Mouse (Mus musculus): Measurements from ENCODE around the gene Tet2. TPM values are rescaled to one million over a fixed set of nuclear protein-coding genes. Genes with fewer than 3 reads are reported as not detected.
"Not testable (repeated sequence)": the region's sequence is repeated elsewhere in the genome, so short reads cannot be mapped to it uniquely, and the experiment has no call there.

Gene Tet2
- polyA plus RNA-seq, 1 experiment from 2014 or later: 16.1 TPM

GRCm38 (mm10) chr3:133543101-133544020 lies 1.6 kb downstream of the Tet2 start:
- WGBS: under 1% methylated on average over 21 of the region's 21 CpGs

GRCm38 (mm10) chr3:133542084-133542483 lies 2.9 kb downstream of the Tet2 start:
- H3K36me3 ChIP-seq (ENCODE audit: insufficient read depth, low read length): no peaks in the 10 kb centered on the region
- H3K9ac ChIP-seq (replicated peaks; ENCODE audit: low read depth): no peak overlapping the region
- TF ChIP-seq CTCF (IDR thresholded peaks at IDR 0.05) (no peak), EP300 (IDR thresholded peaks at IDR 0.05) (no peak)
- no peaks in the 10 kb centered on the region for H3K27me3 ChIP-seq (replicated peaks; ENCODE audit: insufficient read depth, low read length)
- no peak overlapping the region for H3K4me3 ChIP-seq (ENCODE audit: low read depth, low read length)
- DNase-seq (ENCODE audit: low spot score) (peak; percentile 54), ATAC-seq (no peak)
- no peaks in the 10 kb centered on the region for H3K9me3 ChIP-seq (ENCODE audit: low read length)
- H3K4me1 ChIP-seq (ENCODE audit: insufficient read depth, low read depth, low read length): no peaks in the 10 kb centered on the region
- no peak overlapping the region; the same call in 1 of the 2 replicates for H3K4me2 ChIP-seq (replicated peaks; ENCODE audit: low read depth, low read length)
- H3K27ac ChIP-seq (ENCODE audit: low read length): no peak overlapping the region

More at GRCm38 (mm10) chr3:133543101-133544020, 1.6 kb downstream of the Tet2 start:
- DNase-seq (ENCODE audit: low spot score): peak; percentile 32
- H3K27me3 ChIP-seq (replicated peaks; ENCODE audit: insufficient read depth, low read length): no peaks in the 10 kb centered on the region
- H3K4me3 ChIP-seq (ENCODE audit: low read depth, low read length): peak overlapping the region; percentile 91
- no peak for TF ChIP-seq CTCF (IDR thresholded peaks at IDR 0.05)
- TF ChIP-seq EP300 (IDR thresholded peaks at IDR 0.05): no peak
- H3K4me1 ChIP-seq (ENCODE audit: insufficient read depth, low read depth, low read length): no peaks in the 10 kb centered on the region
- H3K27ac ChIP-seq (ENCODE audit: low read length): peak overlapping the region; percentile 96
- peak overlapping the region; percentile 87 for H3K4me2 ChIP-seq (replicated peaks; ENCODE audit: low read depth, low read length)
- peak overlapping the region; percentile 79 for H3K9ac ChIP-seq (replicated peaks; ENCODE audit: low read depth)
- H3K36me3 ChIP-seq (ENCODE audit: insufficient read depth, low read length): no peaks in the 10 kb centered on the region
- no peak for ATAC-seq
- no peaks in the 10 kb centered on the region for H3K9me3 ChIP-seq (ENCODE audit: low read length)

GRCm38 (mm10) chr3:133541000-133541399 lies 3.9 kb downstream of the Tet2 start:
- H3K4me2 ChIP-seq (replicated peaks; ENCODE audit: low read depth, low read length): no peak overlapping the region
- H3K9ac ChIP-seq (replicated peaks; ENCODE audit: low read depth): no peak overlapping the region
- no peaks in the 10 kb centered on the region for H3K27me3 ChIP-seq (replicated peaks; ENCODE audit: insufficient read depth, low read length)
- H3K27ac ChIP-seq (ENCODE audit: low read length): no peak overlapping the region
- H3K9me3 ChIP-seq (ENCODE audit: low read length): no peaks in the 10 kb centered on the region
- no peak overlapping the region for H3K4me3 ChIP-seq (ENCODE audit: low read depth, low read length)
- no peaks in the 10 kb centered on the region for H3K36me3 ChIP-seq (ENCODE audit: insufficient read depth, low read length)
- no peak for DNase-seq (ENCODE audit: low spot score)
- TF ChIP-seq EP300 (IDR thresholded peaks at IDR 0.05) (no peak), CTCF (IDR thresholded peaks at IDR 0.05) (no peak)
- no peaks in the 10 kb centered on the region for H3K4me1 ChIP-seq (ENCODE audit: insufficient read depth, low read depth, low read length)
- no peak for ATAC-seq

- WGBS: 67% methylated on average over 4 of the region's 4 CpGs
- Histone ChIP-seq H3K27me3 (replicated peaks; ENCODE audit: insufficient read depth, low read length) (no peaks in the 10 kb centered on the region), H3K4me2 (replicated peaks; ENCODE audit: low read depth, low read length) (no peak overlapping the region), H3K9ac (replicated peaks; ENCODE audit: low read depth) (no peak overlapping the region), H3K4me1 (ENCODE audit: insufficient read depth, low read depth, low read length) (no peaks in the 10 kb centered on the region), H3K9me3 (ENCODE audit: low read length) (no peaks in the 10 kb centered on the region), H3K4me3 (ENCODE audit: low read depth, low read length) (no peak overlapping the region), H3K27ac (ENCODE audit: low read length) (no peak overlapping the region), H3K36me3 (ENCODE audit: insufficient read depth, low read length) (no peaks in the 10 kb centered on the region)
- no peak for ATAC-seq
- no peak for DNase-seq (ENCODE audit: low spot score)
- TF ChIP-seq CTCF (IDR thresholded peaks at IDR 0.05) (no peak), EP300 (IDR thresholded peaks at IDR 0.05) (no peak)
Observed at GRCm38 (mm10) chr3:133539991-133540390, 4.9 kb downstream of the Tet2 start.

GRCm38 (mm10) chr3:133538499-133538898 lies 6.4 kb downstream of the Tet2 start:
- DNase-seq (ENCODE audit: low spot score); H3K27ac ChIP-seq (ENCODE audit: low read length); ATAC-seq; H3K9me3 ChIP-seq (ENCODE audit: low read length); H3K9ac ChIP-seq (replicated peaks; ENCODE audit: low read depth); H3K36me3 ChIP-seq (ENCODE audit: insufficient read depth, low read length); H3K4me3 ChIP-seq (ENCODE audit: low read depth, low read length); H3K4me1 ChIP-seq (ENCODE audit: insufficient read depth, low read depth, low read length); H3K4me2 ChIP-seq (replicated peaks; ENCODE audit: low read depth, low read length); H3K27me3 ChIP-seq (replicated peaks; ENCODE audit: insufficient read depth, low read length): not testable (repeated sequence)
- 98% methylated on average over 3 of the region's 4 CpGs for WGBS

GRCm38 (mm10) chr3:133535644-133536043 lies 9.3 kb downstream of the Tet2 start:
- no peaks in the 10 kb centered on the region for H3K36me3 ChIP-seq (ENCODE audit: insufficient read depth, low read length)
- H3K27ac ChIP-seq (ENCODE audit: low read length): no peak overlapping the region
- no peak overlapping the region for H3K9ac ChIP-seq (replicated peaks; ENCODE audit: low read depth)
- no peaks in the 10 kb centered on the region for H3K27me3 ChIP-seq (replicated peaks; ENCODE audit: insufficient read depth, low read length)
- DNase-seq (ENCODE audit: low spot score) (peak; percentile 39), ATAC-seq (peak; percentile 70)
- H3K4me1 ChIP-seq (ENCODE audit: insufficient read depth, low read depth, low read length): peaks cover 4% of the 10 kb centered on the region; the same call in 1 of the 2 replicates
- TF ChIP-seq EP300 (IDR thresholded peaks at IDR 0.05) (no peak), CTCF (IDR thresholded peaks at IDR 0.05) (no peak)
- H3K4me2 ChIP-seq (replicated peaks; ENCODE audit: low read depth, low read length): no peak overlapping the region
- whole genome bisulfite sequencing: 52% methylated on average over 6 of the region's 6 CpGs
- no peaks in the 10 kb centered on the region for H3K9me3 ChIP-seq (ENCODE audit: low read length)
- no peak overlapping the region for H3K4me3 ChIP-seq (ENCODE audit: low read depth, low read length)

All from lung, postnatal 0 days (tissue).